Mouse (Mus musculus): ENCODE results near the gene Flvcr2. TPM values are rescaled to one million over a fixed set of nuclear protein-coding genes. Genes with fewer than 3 reads are reported as not detected.

Flvcr2 gene
- total and polyA plus RNA-seq, 3 experiments, result 0.04 to 0.17 TPM; not detected in 1

- H3K4me3 ChIP-seq (replicated peaks in 1 of 3; ENCODE audit: low read depth in 2 of 3, low read length in 2 of 3, poor library complexity in 1 of 3), result peak overlapping the region; percentile 16 to 54 (median 41)
- peak overlapping the region; percentile 99 for H3K27ac ChIP-seq (ENCODE audit: insufficient read depth, low read depth)
These were observed 40.4 kb upstream of the Flvcr2 start for GRCm38 (mm10) chr12:85705831-85706530.

GRCm38 (mm10) chr12:85706906-85707305, 39.4 kb upstream of the Flvcr2 start:
- in situ Hi-C loops (cut with MboI; ENCODE audit: low pct_ligation_motif_present, low pct_unique_long_range_greater_than_20kb, low sequenced_read_pairs) (no loop called here), dilution Hi-C loops (cut with MboI; ENCODE audit: extremely low pct_ligation_motif_present, extremely low pct_unique_long_range_greater_than_20kb, low sequenced_read_pairs) (no loop called here)
- Histone ChIP-seq H3K79me2 (replicated peaks; ENCODE audit: control insufficient read depth, extremely low read depth, insufficient read depth, poor library complexity, severe bottlenecking) (no peaks in the 10 kb centered on the region; the same call in 1 of the 2 replicates), H3K4me2 (ENCODE audit: insufficient read depth, low read depth, poor library complexity, severe bottlenecking) (no peak overlapping the region), H3K36me3 (replicated peaks in 1 of 2; ENCODE audit: control insufficient read depth in 1 of 2, insufficient read depth in 1 of 2, low read length in 1 of 2) (peaks cover 20 to 56% of the 10 kb centered on the region in 2 experiments), H3K27ac (ENCODE audit: insufficient read depth, low read depth) (no peak overlapping the region), H3K9me3 (replicated peaks; ENCODE audit: low read length) (no peaks in the 10 kb centered on the region), H3K9ac (ENCODE audit: insufficient read depth, low read depth) (no peak overlapping the region), H3K4me3 (replicated peaks in 1 of 3; ENCODE audit: low read depth in 2 of 3, low read length in 2 of 3, poor library complexity in 1 of 3) (no peak overlapping the region), H3K27me3 (replicated peaks) (no peaks in the 10 kb centered on the region), H3K4me1 (ENCODE audit: control insufficient read depth in 1 of 2, insufficient read depth in 2 of 2) (peaks cover 61 to 96% of the 10 kb centered on the region in 2 experiments)
- DNase-seq (ENCODE audit: extremely low read depth), result no peak
- TF ChIP-seq POLR2A (IDR thresholded peaks at IDR 0.05; ENCODE audit: low read depth, low read length) (no peak), E2F4 (IDR thresholded peaks at IDR 0.05; ENCODE audit: insufficient replicate concordance, low read depth, low read length) (no peak), ZKSCAN1 (IDR thresholded peaks at IDR 0.05; ENCODE audit: borderline replicate concordance, low read depth, low read length) (no peak), NRF1 (IDR thresholded peaks at IDR 0.05; ENCODE audit: low read depth, low read length) (no peak), POLR2AphosphoS2 (IDR thresholded peaks at IDR 0.05; ENCODE audit: low read depth, low read length) (no peak), ETS1 (conservative IDR thresholded peaks at IDR 0.05; ENCODE audit: low read depth, low read length) (peak; percentile 20; the same call in 1 of the 2 replicates), EP300 (IDR thresholded peaks at IDR 0.05; ENCODE audit: low read length) (no peak), KAT2A (IDR thresholded peaks at IDR 0.05; ENCODE audit: insufficient replicate concordance, low read length) (no peak), MAX (IDR thresholded peaks at IDR 0.05; ENCODE audit: low read length) (no peak)

More at GRCm38 (mm10) chr12:85705831-85706530, 40.4 kb upstream of the Flvcr2 start:
- dilution Hi-C loops (cut with MboI; ENCODE audit: extremely low pct_ligation_motif_present, extremely low pct_unique_long_range_greater_than_20kb, low sequenced_read_pairs) (no loop called here), in situ Hi-C loops (cut with MboI; ENCODE audit: low pct_ligation_motif_present, low pct_unique_long_range_greater_than_20kb, low sequenced_read_pairs) (no loop called here)
- H3K9ac ChIP-seq (ENCODE audit: insufficient read depth, low read depth), result peak overlapping the region; percentile 84
- peaks cover 23 to 53% of the 10 kb centered on the region in 2 experiments for H3K36me3 ChIP-seq (replicated peaks in 1 of 2; ENCODE audit: control insufficient read depth in 1 of 2, insufficient read depth in 1 of 2, low read length in 1 of 2)
- H3K4me2 ChIP-seq (ENCODE audit: insufficient read depth, low read depth, poor library complexity, severe bottlenecking), result peak overlapping the region; percentile 55
- H3K79me2 ChIP-seq (replicated peaks; ENCODE audit: control insufficient read depth, extremely low read depth, insufficient read depth, poor library complexity, severe bottlenecking), result no peaks in the 10 kb centered on the region; the same call in 1 of the 2 replicates
- DNase-seq (ENCODE audit: extremely low read depth), result peak; percentile 27
- no peaks in the 10 kb centered on the region for H3K9me3 ChIP-seq (replicated peaks; ENCODE audit: low read length)
- peaks cover 58 to 97% of the 10 kb centered on the region in 2 experiments for H3K4me1 ChIP-seq (ENCODE audit: control insufficient read depth in 1 of 2, insufficient read depth in 2 of 2)
- H3K27me3 ChIP-seq (replicated peaks), result no peaks in the 10 kb centered on the region
- TF ChIP-seq TCF12 (IDR thresholded peaks at IDR 0.05; ENCODE audit: low read depth, low read length) (no peak), CHD2 (IDR thresholded peaks at IDR 0.05; ENCODE audit: low read length) (no peak), NELFE (IDR thresholded peaks at IDR 0.05; ENCODE audit: low read depth, low read length) (no peak), MAX (IDR thresholded peaks at IDR 0.05; ENCODE audit: low read length) (no peak), TBP (conservative IDR thresholded peaks at IDR 0.05; ENCODE audit: low read depth, low read length) (no peak), GABPA (IDR thresholded peaks at IDR 0.05; ENCODE audit: insufficient replicate concordance, low read depth, low read length) (no peak), UBTF (IDR thresholded peaks at IDR 0.05; ENCODE audit: low read depth, low read length) (no peak), MAZ (IDR thresholded peaks at IDR 0.05; ENCODE audit: low read depth, low read length) (no peak), JUN (IDR thresholded peaks at IDR 0.05; ENCODE audit: insufficient read depth, low read depth, low read length) (no peak), KAT2A (IDR thresholded peaks at IDR 0.05; ENCODE audit: insufficient replicate concordance, low read length) (no peak), MXI1 (IDR thresholded peaks at IDR 0.05; ENCODE audit: low read depth, low read length) (no peak), ZNF384 (IDR thresholded peaks at IDR 0.05; ENCODE audit: low read depth, low read length) (no peak), USF2 (conservative IDR thresholded peaks at IDR 0.05; ENCODE audit: low read depth, low read length) (no peak), JUND (conservative IDR thresholded peaks at IDR 0.05; ENCODE audit: low read depth, low read length) (no peak), POLR2A (IDR thresholded peaks at IDR 0.05; ENCODE audit: low read depth, low read length) (no peak)
